Mouse (Mus musculus): ENCODE data around the gene Ankrd55.

DNA sequence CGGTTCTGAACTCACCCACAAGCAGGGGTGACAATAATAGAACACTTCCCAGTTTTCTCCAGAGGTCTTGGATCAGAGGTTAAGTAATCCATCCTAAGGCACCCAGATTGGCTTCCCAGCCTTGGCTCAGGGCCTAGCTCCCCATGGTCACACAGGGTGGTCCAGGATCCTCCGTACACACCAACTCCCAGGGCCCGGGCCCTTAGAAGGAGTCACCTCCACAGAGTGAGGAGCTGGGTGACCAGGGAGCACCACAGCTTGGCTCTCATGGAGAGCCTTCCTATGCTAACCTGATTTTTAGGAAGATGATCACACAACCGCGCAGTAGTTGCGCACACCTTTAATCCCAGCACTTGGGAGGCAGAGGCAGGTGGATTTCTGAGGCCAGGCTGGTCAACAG lies 127.6 kb downstream of the Ankrd55 start:
- TF ChIP-seq CTCF (conservative IDR thresholded peaks at IDR 0.05; ENCODE audit: low read length) (no peak), POU5F1 (IDR thresholded peaks at IDR 0.05; ENCODE audit: borderline replicate concordance, low read length) (no peak)

Measured in E14TG2a.4 (cell line).